Mouse (Mus musculus) ES-Bruce4 (cell line): ENCODE measurements around the gene Large2. TPM values are rescaled to one million over a fixed set of nuclear protein-coding genes. Genes with fewer than 3 reads are reported as not detected.
A peak's percentile ranks its signal among the peaks of the same experiment; 100 is the strongest.

ENCODE experiments used
- H3K27ac ChIP-seq: 2 replicates; pipeline ENCODE4 v1.5.1; 2012; ENCODE audit warnings: low read length, inconsistent platforms; ENCODE audit not compliant: insufficient read depth
- H3K27me3 ChIP-seq: 2 replicates; pipeline ENCODE4 v1.6.1; 2012; ENCODE audit warnings: mild to moderate bottlenecking, low read length, inconsistent platforms; ENCODE audit not compliant: control insufficient read depth, poor library complexity, insufficient read depth, severe bottlenecking
- H3K36me3 ChIP-seq: 2 replicates; pipeline ENCODE4 v1.6.1; 2012; ENCODE audit warnings: inconsistent platforms, mild to moderate bottlenecking, low read length, moderate library complexity; ENCODE audit not compliant: control insufficient read depth, poor library complexity, insufficient read depth, severe bottlenecking
- H3K4me1 ChIP-seq: one replicate; pipeline ENCODE4 v1.8.1; 2011; ENCODE audit warnings: low read length; ENCODE audit not compliant: control insufficient read depth, insufficient read depth
- H3K4me3 ChIP-seq: 2 replicates; pipeline ENCODE4 v1.5.1; 2011; ENCODE audit warnings: low read depth, mild to moderate bottlenecking, low read length
- H3K9ac ChIP-seq: 2 replicates; pipeline ENCODE4 v1.6.1; 2012; ENCODE audit warnings: low read depth, mild to moderate bottlenecking, inconsistent platforms; ENCODE audit not compliant: poor library complexity, severe bottlenecking
- H3K9me3 ChIP-seq: replicated peaks from 2 replicates; pipeline ENCODE4 v1.6.1; 2012; ENCODE audit warnings: mild to moderate bottlenecking, low read length, inconsistent platforms; ENCODE audit not compliant: control insufficient read depth, poor library complexity, insufficient read depth, severe bottlenecking
- CTCF ChIP-seq: IDR thresholded peaks from one replicate; pipeline ENCODE4 v1.8.1; 2011; ENCODE audit warnings: low read depth, low read length
- EP300 ChIP-seq: IDR thresholded peaks from 2 replicates; pipeline ENCODE4 v1.6.1; 2011; ENCODE audit warnings: low read depth, low read length; ENCODE audit not compliant: insufficient read depth
- POLR2A ChIP-seq: IDR thresholded peaks from one replicate; pipeline ENCODE4 v1.8.1; 2011; ENCODE audit warnings: low read length; ENCODE audit not compliant: insufficient read depth
- polyA plus RNA-seq: library from polyadenylated mRNA; stranded (reverse); fragments of >200 nt; gene quantifications from 2 replicates; pipeline ENCODE4 v1.2.4, GENCODE M21; 2011; ENCODE audit warnings: low read depth; ENCODE audit not compliant: missing spikeins, insufficient read depth, insufficient read length

Large2 gene
- polyA plus RNA-seq, result 27.9 and 31.4 TPM in 2 replicates

DNA sequence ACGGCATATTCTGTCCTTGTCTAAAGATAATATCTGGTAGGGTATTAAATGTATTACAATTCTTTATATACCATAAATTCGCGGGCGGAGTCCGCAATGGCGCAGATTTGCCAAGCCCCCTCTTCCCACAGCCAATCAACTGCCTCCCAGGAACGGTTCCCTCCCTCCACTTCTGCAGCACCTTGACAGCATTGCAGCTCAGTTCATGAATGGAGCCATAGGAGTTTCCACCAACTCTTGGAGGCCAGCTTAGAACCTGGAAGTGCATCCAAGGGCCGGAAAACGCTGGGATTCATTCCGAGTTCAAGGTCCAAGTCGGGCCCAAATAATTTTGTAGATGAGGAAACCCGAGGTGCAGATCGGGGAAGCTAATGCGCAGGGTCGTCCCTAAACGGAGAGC is at the start of gene Large2, which contains the start of gene Pex16:
Gene Large2, minus strand, starts transcription at position 356 of the 400 bp plus-strand sequence.
Gene Pex16, plus strand, starts transcription at position 163 of the 400 bp plus-strand sequence.
- peaks cover 8% of the 10 kb centered on the region for H3K4me1 ChIP-seq
- no peaks in the 10 kb centered on the region for H3K36me3 ChIP-seq
- no peaks in the 10 kb centered on the region for H3K27me3 ChIP-seq
- no peaks in the 10 kb centered on the region for H3K9me3 ChIP-seq
- peak within 1 kb of the TSS; percentile 49 for H3K9ac ChIP-seq
- peak within 1 kb of the TSS; percentile 31; the same call in 1 of the 2 replicates for H3K27ac ChIP-seq
- peak within 1 kb of the TSS; percentile 92 for H3K4me3 ChIP-seq
- TF ChIP-seq EP300, result no peak

DNA sequence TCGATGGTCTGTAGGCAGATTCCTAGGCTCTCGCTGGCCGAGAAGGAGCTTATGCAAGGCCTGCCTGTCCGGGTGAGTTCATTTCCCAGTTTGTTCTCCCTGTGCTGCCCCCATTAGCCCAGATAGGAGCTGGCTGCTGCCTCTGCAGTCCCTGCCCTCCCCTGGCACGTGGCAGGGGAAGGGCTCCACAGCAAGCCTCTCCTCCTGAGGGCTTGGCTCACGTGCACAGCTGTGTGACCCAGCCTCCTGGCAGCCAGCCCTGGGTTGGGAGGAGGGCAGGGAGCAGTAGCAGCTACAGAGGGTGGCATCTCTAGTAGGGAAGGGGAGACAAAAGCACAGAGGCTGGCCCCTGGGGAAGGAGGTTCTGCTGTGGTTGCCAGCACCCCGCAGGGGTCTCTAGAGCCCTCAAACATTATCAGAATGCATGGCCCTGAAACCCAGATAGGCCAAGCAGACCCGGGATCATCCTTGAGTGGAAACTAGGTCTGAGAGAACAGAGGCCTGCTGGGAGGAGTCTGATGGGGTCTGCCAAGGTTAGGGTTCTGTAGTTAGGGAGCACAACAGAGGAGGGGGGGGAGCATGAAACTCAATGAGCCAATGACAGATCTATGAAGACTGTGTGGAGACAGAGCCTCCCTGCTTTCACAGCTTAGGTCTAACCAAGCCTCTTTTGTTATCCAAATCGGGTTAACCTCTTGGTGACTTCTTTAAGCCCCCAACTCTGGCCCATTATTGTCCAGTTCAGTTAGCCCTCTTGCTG is 49.2 kb upstream of the Large2 start:
- Histone ChIP-seq H3K9me3 (no peaks in the 10 kb centered on the region), H3K36me3 (no peaks in the 10 kb centered on the region), H3K4me1 (peaks cover 5% of the 10 kb centered on the region), H3K27ac (peak overlapping the region; percentile 70), H3K9ac (no peak overlapping the region), H3K4me3 (no peak overlapping the region), H3K27me3 (no peaks in the 10 kb centered on the region)
- TF ChIP-seq EP300, result no peak
- TF ChIP-seq POLR2A, result no peak
- no peak for TF ChIP-seq CTCF

DNA sequence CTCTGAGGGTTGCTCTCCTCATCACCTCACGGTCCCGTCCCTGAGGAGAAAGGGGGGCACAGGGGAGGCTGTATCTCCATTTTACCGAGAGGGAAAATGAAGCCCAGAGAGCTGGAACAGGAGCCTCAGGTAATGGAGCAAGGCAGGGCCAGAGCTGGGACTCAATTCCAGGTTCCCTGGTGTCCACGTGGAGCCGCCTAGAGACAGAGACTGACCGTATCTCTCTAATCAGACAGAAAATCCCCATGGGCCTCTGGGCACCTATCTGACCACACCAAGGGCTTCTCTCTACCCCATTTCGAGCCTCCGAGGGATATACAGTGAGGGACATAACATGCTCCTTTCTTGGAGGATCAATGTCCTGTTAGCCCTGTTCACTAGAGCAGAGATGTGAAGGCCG is 48.5 kb upstream of the Large2 start:
- Histone ChIP-seq H3K9me3 (no peaks in the 10 kb centered on the region), H3K27me3 (no peaks in the 10 kb centered on the region), H3K27ac (no peak overlapping the region), H3K36me3 (no peaks in the 10 kb centered on the region), H3K9ac (no peak overlapping the region), H3K4me1 (peaks cover 5% of the 10 kb centered on the region), H3K4me3 (no peak overlapping the region)
- TF ChIP-seq CTCF (no peak), POLR2A (no peak), EP300 (no peak)

DNA sequence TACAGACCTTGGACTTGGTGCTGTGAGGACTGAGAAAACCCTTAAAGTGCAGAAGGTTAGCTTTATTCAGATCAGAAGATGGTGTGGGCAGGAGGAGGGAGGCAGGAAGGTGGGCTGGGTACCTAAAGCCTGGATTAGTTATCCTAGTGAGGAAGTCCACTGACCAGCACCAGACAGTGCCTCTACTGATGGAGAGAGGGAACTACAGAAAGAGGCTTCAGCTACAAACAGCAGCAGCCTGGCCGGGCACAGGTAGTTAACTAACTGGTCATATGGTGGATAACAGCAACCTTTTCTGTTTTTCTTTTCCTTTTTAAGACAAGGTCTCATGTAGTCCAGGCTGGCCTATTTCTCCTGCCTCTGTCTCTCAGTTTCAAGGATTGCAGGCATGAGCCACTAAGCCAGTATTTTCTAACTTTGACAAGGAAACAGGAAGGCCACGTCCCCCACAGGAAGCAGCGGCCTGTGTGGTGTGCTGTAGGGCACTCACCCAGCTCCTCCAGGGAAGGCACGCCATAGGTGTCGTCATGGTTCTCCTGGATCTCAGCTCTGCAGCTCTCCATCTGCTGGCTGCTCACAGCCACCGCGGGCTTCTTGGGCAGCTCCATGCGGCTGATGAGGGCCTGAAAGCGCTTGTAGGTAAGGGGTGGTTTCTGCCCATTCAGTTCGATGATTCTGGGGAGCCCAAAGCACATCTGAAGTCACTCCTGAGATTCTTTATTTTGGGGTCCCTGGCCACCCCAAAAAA is 47.9 kb upstream of the Large2 start:
- Histone ChIP-seq H3K9ac (no peak overlapping the region), H3K4me3 (no peak overlapping the region), H3K27me3 (no peaks in the 10 kb centered on the region), H3K27ac (no peak overlapping the region), H3K4me1 (peaks cover 2% of the 10 kb centered on the region), H3K36me3 (no peaks in the 10 kb centered on the region), H3K9me3 (no peaks in the 10 kb centered on the region)
- TF ChIP-seq CTCF, result peak; percentile 15
- TF ChIP-seq EP300, result no peak
- TF ChIP-seq POLR2A, result no peak

DNA sequence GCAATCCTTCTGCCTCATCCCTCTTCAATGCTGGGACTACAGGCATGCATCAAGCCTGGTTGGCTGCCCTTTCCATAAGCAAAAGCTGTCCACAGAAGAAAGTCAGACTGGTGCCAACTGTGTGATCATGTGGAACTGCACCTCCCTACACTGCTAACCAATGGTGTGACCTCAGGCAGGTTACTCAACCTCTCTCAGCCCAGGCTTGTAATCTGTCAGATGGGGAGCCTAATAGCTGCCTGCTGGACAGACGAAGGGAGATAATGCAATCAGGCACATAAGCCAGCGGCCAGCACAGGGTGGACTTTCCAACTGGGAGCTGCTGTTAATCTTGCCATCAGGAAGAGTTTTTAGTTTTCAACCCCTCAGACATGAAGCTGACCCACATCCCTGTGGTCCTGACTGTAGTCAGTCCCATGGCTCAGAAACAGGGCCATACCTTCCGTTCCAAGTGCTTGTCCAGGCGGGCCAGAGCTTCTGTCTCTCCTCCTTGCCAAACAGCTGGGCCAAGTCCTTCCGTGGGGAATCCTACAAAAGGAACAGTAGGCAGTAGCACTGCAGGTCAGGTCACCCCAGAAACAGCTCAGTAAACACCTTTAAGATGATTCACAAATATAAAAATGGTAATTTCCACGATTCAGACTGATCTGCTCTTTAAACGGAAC is 47.2 kb upstream of the Large2 start:
- H3K9me3 ChIP-seq, result no peaks in the 10 kb centered on the region
- no peaks in the 10 kb centered on the region for H3K36me3 ChIP-seq
- H3K4me1 ChIP-seq, result peaks cover 2% of the 10 kb centered on the region
- H3K4me3 ChIP-seq, result no peak overlapping the region
- no peak overlapping the region for H3K9ac ChIP-seq
- TF ChIP-seq EP300, result no peak
- TF ChIP-seq CTCF, result no peak
- TF ChIP-seq POLR2A, result no peak
- no peaks in the 10 kb centered on the region for H3K27me3 ChIP-seq
- no peak overlapping the region for H3K27ac ChIP-seq
